Mouse (Mus musculus) megakaryocyte, embryonic 14.5 days (primary cell): ENCODE results near the gene Gsc. TPM values are rescaled to one million over a fixed set of nuclear protein-coding genes. Genes with fewer than 3 reads are reported as not detected.
"Not testable (repeated sequence)": the region's sequence is repeated elsewhere in the genome, so short reads cannot be mapped to it uniquely, and the experiment has no call there.

Experiments
- H3K27me3 ChIP-seq: replicated peaks from 2 replicates; pipeline ENCODE3; 2012; ENCODE audit warnings: inconsistent platforms
- H3K36me3 ChIP-seq: replicated peaks from 2 replicates; pipeline ENCODE3; 2012; ENCODE audit warnings: low read length, inconsistent platforms, mixed read lengths
- H3K4me1 ChIP-seq: 2 replicates; pipeline ENCODE4 v1.6.1; 2012; ENCODE audit warnings: inconsistent platforms
- H3K4me3 ChIP-seq: replicated peaks from 2 replicates; pipeline ENCODE3; 2012; ENCODE audit warnings: moderate library complexity, mild to moderate bottlenecking, inconsistent platforms
- H3K9me3 ChIP-seq: 2 replicates; pipeline ENCODE4 v1.6.1; 2012; ENCODE audit warnings: inconsistent platforms
- FLI1 ChIP-seq: IDR thresholded peaks from 2 replicates; pipeline ENCODE4 v1.6.1; 2012; ENCODE audit warnings: low read length, inconsistent platforms, mixed read lengths
- GATA1 ChIP-seq: IDR thresholded peaks from 3 replicates; pipeline ENCODE4 v1.6.1; 2012; ENCODE audit warnings: mixed read lengths, low read length, inconsistent platforms, borderline replicate concordance
- polyA plus RNA-seq: library from polyadenylated mRNA; stranded (reverse); fragments of >175 nt; gene quantifications from 2 replicates; pipeline ENCODE4 v1.2.3, GENCODE M21; 2012; ENCODE audit warnings: low replicate concordance; ENCODE audit not compliant: insufficient read depth

Gsc gene
- polyA plus RNA-seq, 1 experiment: not detected

DNA sequence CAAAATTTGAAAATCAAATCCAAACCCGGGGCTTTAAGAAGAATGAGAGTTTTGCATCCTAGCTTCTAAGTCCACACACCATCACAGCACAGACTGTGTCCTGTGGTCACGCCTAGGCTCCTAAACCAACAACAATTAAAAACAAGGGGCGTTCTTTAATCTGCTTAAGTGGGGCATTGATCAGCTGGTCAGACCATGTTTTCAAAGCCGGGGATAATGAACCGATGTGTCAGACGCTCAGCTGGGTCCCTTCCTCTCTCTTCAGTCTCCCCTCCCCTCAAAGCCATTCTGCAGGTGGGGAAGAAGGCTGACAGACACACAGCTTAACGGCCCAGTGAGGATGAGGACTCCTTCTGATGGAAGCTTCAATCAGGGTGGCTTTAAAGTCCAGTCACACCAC, 6.2 kb downstream of the Gsc start:
- Histone ChIP-seq H3K9me3 (no peaks in the 10 kb centered on the region), H3K4me1 (peaks cover 9% of the 10 kb centered on the region), H3K4me3 (no peak overlapping the region), H3K27me3 (peaks cover 76% of the 10 kb centered on the region), H3K36me3 (no peaks in the 10 kb centered on the region)
- TF ChIP-seq FLI1: no peak
- TF ChIP-seq GATA1: no peak

DNA sequence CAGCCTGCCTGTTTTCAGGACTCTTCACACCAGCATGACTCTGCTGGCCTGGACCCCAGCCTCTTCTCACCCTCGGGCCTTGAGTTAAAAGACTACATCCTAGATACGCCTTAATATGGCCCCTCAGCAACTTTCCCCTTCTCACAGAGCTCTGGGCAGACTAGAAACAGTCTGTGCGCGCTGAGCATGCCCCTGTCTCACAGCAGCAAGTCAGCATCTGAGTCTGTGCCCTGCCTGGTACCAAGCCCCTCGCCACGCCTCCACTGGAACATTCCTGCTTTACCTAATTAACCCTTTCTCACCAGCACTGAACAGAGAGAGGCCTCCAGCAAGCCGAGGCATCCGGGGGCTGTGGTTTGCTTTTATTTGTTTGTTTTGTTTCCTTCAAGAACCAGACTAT, 11.8 kb downstream of the Gsc start:
- Histone ChIP-seq H3K27me3 (peaks cover 43% of the 10 kb centered on the region), H3K4me3 (no peak overlapping the region), H3K36me3 (no peaks in the 10 kb centered on the region), H3K4me1 (no peaks in the 10 kb centered on the region), H3K9me3 (no peaks in the 10 kb centered on the region)
- TF ChIP-seq GATA1 (no peak), FLI1 (no peak)

- TF ChIP-seq FLI1 (no peak), GATA1 (no peak)
- peaks cover 29% of the 10 kb centered on the region for H3K27me3 ChIP-seq
- no peak overlapping the region for H3K4me3 ChIP-seq
- H3K36me3 ChIP-seq: no peaks in the 10 kb centered on the region
- H3K4me1 ChIP-seq: no peaks in the 10 kb centered on the region
- peaks cover 7% of the 10 kb centered on the region for H3K9me3 ChIP-seq
Measured at GRCm38 (mm10) chr12:104459377-104459776, 13.8 kb downstream of the Gsc start.

- H3K36me3 ChIP-seq: no peaks in the 10 kb centered on the region
- no peak for TF ChIP-seq GATA1
- TF ChIP-seq FLI1: no peak
- H3K9me3 ChIP-seq: peaks cover 10% of the 10 kb centered on the region
Measured at GRCm38 (mm10) chr12:104453002-104453401, 20.1 kb downstream of the Gsc start.

GRCm38 (mm10) chr12:104450257-104450656, 22.9 kb downstream of the Gsc start:
- H3K4me3 ChIP-seq: no peak overlapping the region
- H3K36me3 ChIP-seq: no peaks in the 10 kb centered on the region
- H3K9me3 ChIP-seq: peaks cover 3% of the 10 kb centered on the region; the same call in 1 of the 2 replicates
- H3K4me1 ChIP-seq: no peaks in the 10 kb centered on the region
- no peak for TF ChIP-seq FLI1
- no peak for TF ChIP-seq GATA1
- peaks cover 16% of the 10 kb centered on the region for H3K27me3 ChIP-seq

More at GRCm38 (mm10) chr12:104453002-104453401, 20.1 kb downstream of the Gsc start:
- Histone ChIP-seq H3K27me3 (peaks cover 12% of the 10 kb centered on the region), H3K4me3 (no peak overlapping the region), H3K4me1 (no peaks in the 10 kb centered on the region)

DNA sequence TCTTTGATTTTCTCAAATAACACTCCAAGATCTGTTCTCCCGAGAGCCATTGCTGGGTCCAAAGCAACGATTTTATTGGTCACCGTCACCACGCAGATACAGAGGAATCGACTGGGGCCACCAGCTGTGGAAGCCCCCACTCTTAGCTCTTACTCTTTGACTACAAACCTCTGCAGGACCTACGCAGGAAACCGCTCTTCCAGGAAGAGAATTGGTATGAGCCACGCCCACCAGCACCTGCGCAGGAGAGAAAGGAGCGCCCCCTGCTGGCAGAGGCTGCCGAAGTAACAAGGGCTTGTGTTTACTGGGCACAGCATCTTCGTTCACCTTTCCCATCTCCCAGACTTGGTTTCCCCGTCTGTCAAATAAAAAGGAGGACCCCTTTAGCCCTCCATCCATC, 25.0 kb downstream of the Gsc start:
- H3K36me3 ChIP-seq: no peaks in the 10 kb centered on the region
- H3K9me3 ChIP-seq: 0 out of 2 replicates have a peak, but pooled peaks cover 3% of the 10 kb centered on the region
- no peak for TF ChIP-seq GATA1
- no peak for TF ChIP-seq FLI1
- H3K4me1 ChIP-seq: no peaks in the 10 kb centered on the region
- H3K27me3 ChIP-seq: peaks cover 22% of the 10 kb centered on the region
- no peak overlapping the region for H3K4me3 ChIP-seq

DNA sequence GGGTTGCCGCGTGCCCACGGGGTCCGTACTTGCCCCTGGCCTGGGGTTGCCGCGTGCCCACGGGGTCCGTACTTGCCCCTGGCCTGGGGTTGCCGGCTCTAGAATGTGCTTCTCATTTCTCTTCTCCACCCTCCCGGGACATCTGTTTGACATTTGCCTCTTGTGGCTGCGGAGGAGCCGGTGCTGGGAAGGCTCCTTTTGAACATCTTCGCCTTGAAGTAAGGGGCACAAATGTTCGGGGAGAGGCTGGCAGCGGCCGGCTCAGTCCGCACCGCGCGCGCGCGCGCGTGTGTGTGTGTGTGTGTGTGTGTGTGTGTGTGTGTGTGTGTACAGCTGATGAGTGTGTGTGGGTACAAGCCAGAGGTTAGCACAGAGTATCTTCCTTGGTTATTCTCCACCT, 26.1 kb downstream of the Gsc start:
- not testable (repeated sequence) for H3K9me3 ChIP-seq, H3K4me3 ChIP-seq, H3K4me1 ChIP-seq, H3K36me3 ChIP-seq
- H3K27me3 ChIP-seq: peaks cover 17% of the 10 kb centered on the region

DNA sequence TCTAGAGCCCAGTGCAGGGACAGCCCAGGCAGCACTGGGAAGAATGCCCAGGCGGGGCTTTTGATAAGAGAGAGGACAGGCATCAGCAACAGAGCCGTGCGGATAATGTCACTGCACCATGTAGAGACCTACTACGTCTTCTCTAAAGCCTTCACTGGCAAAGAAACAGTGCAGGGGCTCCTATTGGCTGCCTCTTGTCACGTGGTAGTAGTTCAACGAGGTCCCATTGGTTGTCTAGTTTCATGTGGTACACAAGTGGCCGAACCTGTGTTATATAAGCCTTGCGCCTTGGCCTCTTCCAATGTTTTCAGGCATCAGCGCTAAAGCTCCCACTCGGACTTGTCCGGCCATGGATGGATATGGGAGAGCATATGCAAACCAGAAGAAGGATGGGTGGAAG, 29.4 kb downstream of the Gsc start:
- H3K9me3 ChIP-seq: 0 out of 2 replicates have a peak, but pooled peaks cover 3% of the 10 kb centered on the region
- no peaks in the 10 kb centered on the region for H3K36me3 ChIP-seq
- no peaks in the 10 kb centered on the region for H3K4me1 ChIP-seq
- TF ChIP-seq GATA1: no peak
- no peak for TF ChIP-seq FLI1
- H3K27me3 ChIP-seq: peaks cover 34% of the 10 kb centered on the region
- H3K4me3 ChIP-seq: no peak overlapping the region

DNA sequence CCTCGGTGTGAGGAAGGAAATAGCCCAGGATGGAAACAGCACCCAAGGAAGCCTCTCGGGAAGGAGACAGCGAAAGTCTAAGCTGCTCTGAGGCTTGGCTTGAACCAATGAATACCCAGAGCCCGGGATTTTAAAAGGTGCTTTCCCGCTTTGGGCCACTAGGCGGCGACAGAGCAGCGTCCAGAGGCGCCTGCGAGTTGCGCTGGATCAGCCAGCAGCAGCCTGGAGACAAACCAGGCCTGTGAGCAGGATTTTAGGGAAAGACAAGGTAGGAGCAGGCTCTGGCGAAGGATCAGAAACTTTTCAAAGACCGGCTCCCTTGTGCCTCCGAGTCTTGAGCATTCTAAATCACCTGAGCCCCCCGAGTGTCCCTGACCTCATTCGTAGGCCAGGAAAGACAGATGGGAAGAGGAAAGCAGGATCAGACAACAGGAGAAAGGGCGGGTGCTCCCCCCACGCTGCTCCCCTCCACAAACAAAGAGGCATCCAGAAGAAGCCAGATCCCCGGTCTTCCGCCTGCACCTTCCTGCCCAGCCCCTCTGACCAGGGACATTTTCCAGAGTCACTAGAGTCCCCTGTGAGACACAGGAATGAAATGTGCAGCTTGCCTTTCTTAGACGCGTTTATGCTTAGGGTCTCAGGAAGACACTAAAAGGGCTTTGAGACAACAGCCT, 32.9 kb downstream of the Gsc start:
- Histone ChIP-seq H3K27me3 (peaks cover 42% of the 10 kb centered on the region), H3K4me3 (no peak overlapping the region), H3K9me3 (no peaks in the 10 kb centered on the region), H3K4me1 (no peaks in the 10 kb centered on the region), H3K36me3 (no peaks in the 10 kb centered on the region)
- no peak for TF ChIP-seq FLI1
- TF ChIP-seq GATA1: no peak

DNA sequence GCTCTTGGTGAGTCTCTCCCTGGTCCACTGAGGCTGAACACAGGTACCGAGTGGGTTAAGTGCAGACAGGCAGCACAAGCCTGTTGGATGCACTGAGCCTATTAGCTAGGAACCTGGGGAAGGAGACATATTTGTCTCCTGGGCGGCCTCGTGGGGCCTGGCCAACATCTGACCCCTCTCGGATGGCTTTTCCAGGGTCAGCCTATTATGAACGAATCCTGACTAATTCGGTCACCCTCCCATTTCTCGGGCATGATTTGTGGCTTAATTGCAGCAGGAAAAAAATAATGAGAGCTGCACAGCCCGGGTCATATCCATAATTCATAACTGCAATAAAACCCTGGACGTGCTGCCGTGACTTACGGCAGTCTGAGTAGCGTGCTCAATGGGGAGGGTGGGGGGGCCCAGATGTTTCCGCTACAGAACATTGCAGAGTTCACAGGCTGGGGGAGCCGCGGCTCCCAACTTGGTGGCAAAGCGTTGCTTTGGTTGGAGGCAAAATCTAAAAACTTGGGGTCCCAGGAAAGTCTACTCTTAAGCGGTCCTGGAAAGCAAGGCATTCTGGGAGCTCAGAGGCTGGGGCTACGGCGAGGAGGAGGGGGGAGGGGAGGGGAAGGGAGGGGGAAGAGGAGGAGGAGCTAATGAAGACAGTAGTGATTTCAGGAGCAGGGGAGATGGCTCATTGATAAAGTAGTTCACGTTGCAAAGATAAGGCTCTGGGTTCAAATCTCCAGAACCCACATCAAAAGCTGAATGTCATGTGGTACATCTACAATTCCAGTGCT, 39.0 kb downstream of the Gsc start:
- Histone ChIP-seq H3K27me3 (peaks cover 31% of the 10 kb centered on the region), H3K4me1 (no peaks in the 10 kb centered on the region), H3K4me3 (no peak overlapping the region), H3K36me3 (no peaks in the 10 kb centered on the region), H3K9me3 (no peaks in the 10 kb centered on the region)
- no peak for TF ChIP-seq FLI1
- TF ChIP-seq GATA1: no peak
